Mouse (Mus musculus) intestine, embryonic 15.5 days (tissue): Measurements from ENCODE around the gene Sbno1. TPM values are rescaled to one million over a fixed set of nuclear protein-coding genes. Genes with fewer than 3 reads are reported as not detected.
"Not testable (repeated sequence)": the region's sequence is repeated elsewhere in the genome, so short reads cannot be mapped to it uniquely, and the experiment has no call there.

Experiments
- ATAC-seq: fragments of 200-750 bp; cut with Nextera tagmentation; 2 replicates; pipeline ENCODE4 v1.8.0; 2017; ENCODE audit warnings: moderate TSS enrichment, moderate library complexity
- H3K27ac ChIP-seq: fragments of 300-500 bp; sonication (generic); 2 replicates; pipeline ENCODE4 v1.5.1; 2015; ENCODE audit warnings: mild to moderate bottlenecking, inconsistent platforms
- H3K27me3 ChIP-seq: fragments of 300-500 bp; sonication (generic); replicated peaks from 2 replicates; pipeline ENCODE4 v1.6.1; 2015; ENCODE audit warnings: inconsistent platforms
- H3K36me3 ChIP-seq: fragments of 300-500 bp; sonication (generic); 2 replicates; pipeline ENCODE4 v1.6.1; 2015; ENCODE audit warnings: inconsistent platforms
- H3K4me1 ChIP-seq: fragments of 300-500 bp; sonication (generic); replicated peaks from 2 replicates; pipeline ENCODE4 v1.6.1; 2015; ENCODE audit warnings: inconsistent platforms
- H3K4me2 ChIP-seq: fragments of 300-500 bp; sonication (generic); replicated peaks from 2 replicates; pipeline ENCODE4 v1.6.1; 2015; ENCODE audit warnings: mild to moderate bottlenecking, inconsistent platforms
- H3K4me3 ChIP-seq: fragments of 300-500 bp; sonication (generic); replicated peaks from 2 replicates; pipeline ENCODE4 v1.5.1; 2015; ENCODE audit warnings: inconsistent platforms
- H3K9ac ChIP-seq: fragments of 300-500 bp; sonication (generic); 2 replicates; pipeline ENCODE4 v1.6.1; 2015; ENCODE audit warnings: inconsistent platforms
- H3K9me3 ChIP-seq: fragments of 300-500 bp; sonication (generic); 2 replicates; pipeline ENCODE4 v1.6.1; 2016; ENCODE audit warnings: inconsistent platforms
- whole genome bisulfite sequencing: fragments of 180-500 bp; shearing (Covaris S2); methylation state at CpG from one replicate; pipeline ENCODE4 v1.1.7; 2015; 5-methylcytosine and 5-hydroxymethylcytosine counted together
- polyA plus RNA-seq: library from polyadenylated mRNA; unstranded; fragments of >200 nt; fragmentation: Nextera tagmentation; extraction: Ambion mirVana; gene quantifications from 2 replicates; pipeline ENCODE4 v1.2.1, GENCODE M21; 2015

The Sbno1 gene
- polyA plus RNA-seq, 1 experiment from 2014 or later: 90.3 TPM

DNA sequence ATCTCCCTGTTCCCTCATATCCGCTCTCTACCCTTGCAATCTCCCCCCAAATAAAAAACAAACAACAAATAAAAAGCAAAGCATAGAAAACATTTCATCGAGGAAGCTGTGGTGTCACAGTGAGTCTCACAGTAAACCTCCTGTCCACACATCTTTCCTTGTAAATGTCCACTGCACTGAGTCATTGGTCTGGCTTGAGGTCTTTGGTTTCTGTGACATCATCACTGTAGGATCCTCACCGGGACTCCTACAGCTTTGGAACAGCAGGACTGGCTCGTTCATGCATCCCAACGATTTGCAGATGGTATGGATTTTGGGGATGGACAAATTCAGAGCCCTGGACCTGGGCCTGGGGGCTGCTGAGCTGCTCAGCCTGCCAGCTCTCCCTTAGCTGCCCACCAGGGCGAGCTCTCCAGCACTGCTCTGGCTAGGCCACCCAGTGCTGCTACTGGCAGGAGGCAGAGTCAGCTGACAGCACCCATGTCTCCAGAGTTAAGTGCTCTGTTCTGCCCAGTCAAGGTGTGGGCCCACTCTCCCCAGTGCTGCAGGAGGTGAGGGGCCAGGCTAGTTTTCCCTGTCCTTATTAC is 84.0 kb downstream of the Sbno1 start:
- not testable (repeated sequence) for H3K4me2 ChIP-seq, H3K27ac ChIP-seq, ATAC-seq, H3K4me1 ChIP-seq, H3K4me3 ChIP-seq, H3K9me3 ChIP-seq, H3K9ac ChIP-seq, H3K27me3 ChIP-seq
- peaks cover 13% of the 10 kb centered on the region; the same call in 1 of the 2 replicates for H3K36me3 ChIP-seq
- 69% methylated on average over 6 of the region's 6 CpGs for WGBS

DNA sequence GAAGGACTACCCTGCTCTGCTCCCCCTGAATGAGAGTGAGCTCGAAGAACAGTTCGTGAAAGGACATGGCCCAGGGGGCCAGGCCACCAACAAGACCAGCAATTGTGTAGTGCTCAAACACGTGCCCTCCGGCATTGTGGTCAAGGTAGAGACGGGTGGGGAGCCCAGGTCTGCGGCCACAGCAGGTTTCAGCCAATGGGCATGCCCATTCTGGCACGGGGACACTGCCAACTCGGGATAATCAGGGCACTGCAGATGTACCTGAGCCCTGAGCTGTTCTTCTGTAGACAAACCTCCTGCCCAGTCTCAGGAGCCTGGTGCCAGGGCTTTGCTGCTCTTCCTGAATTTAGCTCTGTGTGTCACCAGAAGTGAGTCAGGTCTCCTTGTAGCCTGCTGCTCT is 87.0 kb downstream of the Sbno1 start:
- no peak for ATAC-seq
- 89% methylated on average over 8 of the region's 8 CpGs for WGBS
- no peak overlapping the region for H3K4me3 ChIP-seq

DNA sequence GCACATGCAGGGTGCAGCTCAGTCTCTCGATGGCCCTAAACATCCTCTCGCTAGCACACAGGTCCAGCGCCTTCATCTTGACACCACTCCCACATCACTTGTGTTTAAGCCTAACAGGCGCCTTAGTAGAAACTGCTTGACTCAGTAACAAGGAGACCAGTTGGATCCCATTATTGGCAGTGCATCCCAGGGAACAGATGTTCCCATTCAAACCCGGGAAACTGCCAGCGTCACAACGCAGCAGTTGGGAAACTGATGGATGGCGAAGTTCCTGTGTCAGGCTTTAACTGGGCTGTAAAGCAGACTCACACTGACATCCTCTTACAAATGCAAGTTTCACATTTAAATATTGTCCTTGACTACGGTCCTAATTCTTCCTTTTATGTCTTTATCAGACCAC is 87.9 kb downstream of the Sbno1 start:
- Histone ChIP-seq H3K36me3 (no peaks in the 10 kb centered on the region), H3K9me3 (no peaks in the 10 kb centered on the region), H3K27ac (no peak overlapping the region), H3K4me3 (no peak overlapping the region), H3K4me1 (peaks cover 4% of the 10 kb centered on the region; the same call in 1 of the 2 replicates), H3K9ac (no peak overlapping the region), H3K4me2 (no peak overlapping the region), H3K27me3 (no peaks in the 10 kb centered on the region)
- ATAC-seq: peak; percentile 27; the same call in 1 of the 2 replicates
- WGBS: 46% methylated on average over 9 of the region's 9 CpGs

More for the DNA sequence above, 87.0 kb downstream of the Sbno1 start:
- Histone ChIP-seq H3K4me1 (peaks cover 4% of the 10 kb centered on the region; the same call in 1 of the 2 replicates), H3K27ac (no peak overlapping the region), H3K4me2 (no peak overlapping the region), H3K9ac (no peak overlapping the region), H3K9me3 (no peaks in the 10 kb centered on the region), H3K27me3 (no peaks in the 10 kb centered on the region), H3K36me3 (no peaks in the 10 kb centered on the region)

DNA sequence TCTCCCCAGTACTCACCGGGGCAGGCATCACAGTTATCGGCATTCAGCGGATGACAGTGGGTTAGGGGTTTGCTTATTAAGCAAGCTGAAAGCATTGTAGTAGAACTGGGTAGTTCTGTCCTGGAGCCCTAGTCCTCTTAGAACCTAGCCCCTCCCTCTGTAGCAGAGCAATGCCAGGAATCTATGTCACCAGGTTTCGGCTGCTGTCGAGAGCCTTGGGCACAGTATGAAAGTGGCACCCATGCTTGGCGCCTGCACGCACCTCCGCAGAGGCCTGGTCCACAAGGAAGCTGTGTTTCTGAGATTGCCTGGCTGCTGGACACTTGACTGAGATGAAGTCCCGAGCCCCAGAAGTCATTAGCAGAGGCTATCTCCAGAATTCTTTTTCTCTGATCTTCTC is 88.7 kb downstream of the Sbno1 start:
- H3K4me1 ChIP-seq: peaks cover 4% of the 10 kb centered on the region; the same call in 1 of the 2 replicates

DNA sequence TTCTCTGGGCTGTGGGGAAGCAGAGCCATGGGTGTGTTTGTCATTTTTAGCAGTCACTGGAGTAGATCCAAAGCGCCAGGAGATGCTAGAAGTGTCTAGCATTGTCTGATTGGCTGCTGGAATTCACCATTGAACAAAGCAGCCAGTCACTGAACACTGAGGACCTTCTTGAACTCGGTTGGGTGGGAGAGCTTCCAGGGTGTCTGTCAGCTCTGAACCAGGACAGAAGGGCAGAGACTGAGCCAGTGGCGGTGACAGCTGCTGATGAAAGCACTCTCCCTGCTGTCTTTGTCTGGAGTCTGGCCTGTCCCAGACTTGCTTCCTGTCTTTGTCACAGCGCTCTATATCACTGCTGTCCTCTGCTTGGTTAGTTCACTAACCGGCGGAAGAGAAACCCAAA is 91.4 kb downstream of the Sbno1 start:
- no peaks in the 10 kb centered on the region for H3K9me3 ChIP-seq
- no peak overlapping the region; the same call in 1 of the 2 replicates for H3K27ac ChIP-seq
- no peaks in the 10 kb centered on the region for H3K36me3 ChIP-seq
- WGBS: 52% methylated on average over 6 of the region's 6 CpGs
- no peaks in the 10 kb centered on the region for H3K27me3 ChIP-seq
- ATAC-seq: 0 out of 2 replicates have a peak, but pooled peaks have one; percentile 25
- H3K4me3 ChIP-seq: no peak overlapping the region
- H3K4me2 ChIP-seq: no peak overlapping the region
- no peak overlapping the region; the same call in 1 of the 2 replicates for H3K9ac ChIP-seq
- H3K4me1 ChIP-seq: peaks cover 4% of the 10 kb centered on the region; the same call in 1 of the 2 replicates

More for the DNA sequence above, 88.7 kb downstream of the Sbno1 start:
- WGBS: 85% methylated on average over 9 of the region's 9 CpGs
- Histone ChIP-seq H3K27me3 (no peaks in the 10 kb centered on the region), H3K27ac (no peak overlapping the region), H3K4me2 (no peak overlapping the region), H3K36me3 (no peaks in the 10 kb centered on the region), H3K9me3 (no peaks in the 10 kb centered on the region), H3K4me3 (no peak overlapping the region), H3K9ac (no peak overlapping the region)
- ATAC-seq: no peak

DNA sequence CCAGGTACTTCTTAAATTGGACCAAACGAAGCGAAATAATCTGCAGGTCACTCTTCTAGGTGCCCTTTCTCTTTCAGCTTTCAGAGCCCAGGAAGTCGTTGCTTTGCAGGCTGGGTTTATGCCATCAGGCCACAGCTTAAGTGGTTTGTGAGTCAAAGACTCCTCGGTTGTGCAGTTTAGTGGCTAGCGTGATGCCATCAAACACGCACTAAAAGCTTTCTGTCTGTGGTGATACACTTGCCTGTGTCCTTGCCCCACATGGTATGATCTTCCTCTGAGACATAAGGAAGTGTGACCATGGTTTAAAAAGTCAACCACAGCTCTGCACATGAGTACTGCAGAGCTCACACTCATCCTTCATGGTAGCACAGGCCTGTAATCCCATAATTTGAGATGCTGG is 95.7 kb downstream of the Sbno1 start:
- Histone ChIP-seq H3K9ac (no peak overlapping the region), H3K27ac (no peak overlapping the region), H3K4me2 (no peak overlapping the region), H3K27me3 (no peaks in the 10 kb centered on the region), H3K4me3 (no peak overlapping the region), H3K9me3 (no peaks in the 10 kb centered on the region), H3K36me3 (no peaks in the 10 kb centered on the region), H3K4me1 (peaks cover 9% of the 10 kb centered on the region)
- WGBS: 91% methylated on average over 6 of the region's 6 CpGs
- no peak for ATAC-seq

DNA sequence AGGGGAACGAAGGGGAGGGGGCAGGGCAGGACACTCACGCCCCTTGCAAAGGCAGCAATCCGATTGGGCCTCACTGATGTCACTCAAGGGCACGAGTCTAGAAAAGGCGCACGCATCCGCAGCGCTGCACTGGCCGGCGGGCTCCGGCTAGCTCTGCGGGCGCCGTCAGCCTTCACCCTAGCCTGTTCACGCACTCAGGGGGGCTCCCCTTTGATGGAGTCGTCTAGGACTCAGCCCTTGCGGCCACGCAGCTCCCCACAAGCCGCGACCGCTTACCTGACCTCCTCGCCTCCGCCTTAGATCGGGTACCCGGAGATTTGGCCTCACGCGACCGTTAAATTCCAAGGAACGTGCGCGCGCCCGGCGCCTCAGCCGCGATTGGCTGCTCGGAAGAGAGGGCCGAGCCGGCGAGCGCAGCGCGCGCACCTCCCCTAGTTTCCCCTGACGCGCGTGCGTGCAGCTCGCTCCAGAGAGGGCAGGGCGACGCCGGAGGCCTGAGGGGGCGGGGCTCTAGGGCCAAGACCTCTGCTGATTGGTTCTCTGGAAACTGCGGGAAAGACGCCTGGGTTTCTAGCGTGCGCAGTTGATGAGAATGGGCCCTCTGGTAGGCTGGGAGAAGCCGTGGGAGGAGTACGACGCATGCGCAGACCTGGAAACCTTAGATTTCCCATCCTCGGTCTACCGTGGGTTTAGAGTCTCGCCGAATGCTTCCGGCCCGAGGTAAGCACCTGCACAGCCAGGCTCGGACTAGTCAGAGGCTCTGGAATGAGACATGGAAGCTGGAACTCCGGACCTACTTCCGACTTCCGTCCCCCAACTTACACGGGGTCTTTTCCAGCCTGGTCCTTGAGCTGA is 98.1 kb downstream of the Sbno1 start, which contains the start of the genes Mphosph9 and 2810006K23Rik:
Gene Mphosph9, minus strand, starts transcription at position 463 of the 855 bp plus-strand sequence.
Gene 2810006K23Rik, plus strand, starts transcription at position 580 of the 855 bp plus-strand sequence.
- peak; percentile 98 for ATAC-seq
- H3K4me1 ChIP-seq: peaks cover 9% of the 10 kb centered on the region
- H3K4me2 ChIP-seq: peak within 1 kb of the TSS; percentile 79
- H3K9ac ChIP-seq: peak within 1 kb of the TSS; percentile 80
- peaks cover 4% of the 10 kb centered on the region; the same call in 1 of the 2 replicates for H3K36me3 ChIP-seq
- peak within 1 kb of the TSS; percentile 73 for H3K4me3 ChIP-seq
- peak within 1 kb of the TSS; percentile 95 for H3K27ac ChIP-seq
- no peaks in the 10 kb centered on the region for H3K9me3 ChIP-seq
- WGBS: under 1% methylated on average over 72 of the region's 72 CpGs
- no peaks in the 10 kb centered on the region for H3K27me3 ChIP-seq

DNA sequence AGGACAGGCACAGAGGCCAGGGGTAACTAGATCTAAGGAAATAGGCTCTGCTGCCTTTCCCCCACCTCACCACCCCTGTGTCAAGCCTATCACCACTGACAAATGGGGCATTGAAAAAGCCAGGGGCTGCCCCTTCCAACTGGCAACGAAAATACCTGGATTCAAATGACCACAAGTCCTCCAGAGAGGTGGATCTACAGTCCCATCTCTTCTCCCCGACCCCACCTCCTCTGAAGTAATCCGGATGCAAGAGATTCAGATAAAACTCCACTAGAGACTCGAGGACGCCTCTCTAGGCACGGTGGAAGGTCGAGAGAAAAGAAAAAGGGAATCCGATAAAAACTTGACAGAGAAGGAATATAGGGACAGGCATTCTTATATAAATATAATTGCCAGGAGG is 99.0 kb downstream of the Sbno1 start:
- Histone ChIP-seq H3K9me3 (no peaks in the 10 kb centered on the region), H3K4me2 (peak overlapping the region; percentile 67), H3K4me3 (peak overlapping the region; percentile 73), H3K36me3 (peaks cover 4% of the 10 kb centered on the region; the same call in 1 of the 2 replicates), H3K9ac (peak overlapping the region; percentile 80), H3K4me1 (peaks cover 9% of the 10 kb centered on the region), H3K27me3 (no peaks in the 10 kb centered on the region), H3K27ac (no peak overlapping the region)
- 2% methylated on average over 8 of the region's 8 CpGs for WGBS
- ATAC-seq: no peak

Other genes with a start within 250 kb of the Sbno1 start
- 3.1 and 3.8 TPM in 2 replicates for gene Pitpnm2, start 176.2 kb downstream of the Sbno1 start, polyA plus RNA-seq
- 8.0 and 10.3 TPM in 2 replicates for gene Mphosph9, start 98.0 kb downstream of the Sbno1 start, polyA plus RNA-seq
- 13.4 and 15.5 TPM in 2 replicates for gene 2810006K23Rik, start 97.9 kb downstream of the Sbno1 start, polyA plus RNA-seq
- 69.0 and 118 TPM in 2 replicates for gene Cdk2ap1, start 62.9 kb downstream of the Sbno1 start, polyA plus RNA-seq
- gene Kmt5a, start 13.9 kb upstream of the Sbno1 start, polyA plus RNA-seq: 93.5 and 105 TPM in 2 replicates
- 44.0 and 46.2 TPM in 2 replicates for gene Rilpl2, start 52.4 kb upstream of the Sbno1 start, polyA plus RNA-seq
- 21.4 and 23.6 TPM in 2 replicates for gene Snrnp35, start 57.1 kb upstream of the Sbno1 start, polyA plus RNA-seq
- 10.3 and 11.9 TPM in 2 replicates for gene Rilpl1, start 105.4 kb upstream of the Sbno1 start, polyA plus RNA-seq
- 642 and 660 TPM in 2 replicates for gene Tmed2, start 114.7 kb upstream of the Sbno1 start, polyA plus RNA-seq
- gene Ddx55, start 126.9 kb upstream of the Sbno1 start, polyA plus RNA-seq: 13.9 and 15.9 TPM in 2 replicates
- 85.0 and 88.3 TPM in 2 replicates for gene Eif2b1, start 153.1 kb upstream of the Sbno1 start, polyA plus RNA-seq
- gene Gtf2h3, start 153.1 kb upstream of the Sbno1 start, polyA plus RNA-seq: 50.6 and 57.6 TPM in 2 replicates
- 57.8 and 59.3 TPM in 2 replicates for gene Atp6v0a2, start 202.6 kb upstream of the Sbno1 start, polyA plus RNA-seq